Mouse (Mus musculus) megakaryocyte-erythroid progenitor cell, adult 5 weeks (primary cell): Measurements from ENCODE around the gene E330021D16Rik. TPM values are rescaled to one million over a fixed set of nuclear protein-coding genes. Genes with fewer than 3 reads are reported as not detected.

Experiments used
- polyA plus RNA-seq: library from polyadenylated mRNA; stranded (reverse); fragments of >175 nt; gene quantifications from 2 replicates; pipeline ENCODE4 v1.2.3, GENCODE M21; 2012

Gene E330021D16Rik
- not detected in 2 replicates for polyA plus RNA-seq

GRCm38 (mm10) chr6:136415133-136415775, at the start of gene E330021D16Rik:
Gene E330021D16Rik, minus strand, starts transcription at chr6:136415569.

Other genes starting within 250 kb of the E330021D16Rik start
- not detected in 2 replicates for gene Grin2b, start 242.1 kb downstream of the E330021D16Rik start, polyA plus RNA-seq
- gene Gm8994, start 88.0 kb downstream of the E330021D16Rik start, polyA plus RNA-seq: 0.10 TPM in 1 of 2 replicates, not detected in the other
- gene Atf7ip, start 90.6 kb upstream of the E330021D16Rik start, polyA plus RNA-seq: 13.7 and 18.3 TPM in 2 replicates
- gene Plbd1, start 246.4 kb upstream of the E330021D16Rik start, polyA plus RNA-seq: 19.4 and 21.6 TPM in 2 replicates